Mouse (Mus musculus): ENCODE measurements around the gene Cdk6. TPM values are rescaled to one million over a fixed set of nuclear protein-coding genes. Genes with fewer than 3 reads are reported as not detected.

Gene Cdk6
- total RNA-seq, 2 experiments from 2014 or later = 12.1 to 15.2 TPM

DNA sequence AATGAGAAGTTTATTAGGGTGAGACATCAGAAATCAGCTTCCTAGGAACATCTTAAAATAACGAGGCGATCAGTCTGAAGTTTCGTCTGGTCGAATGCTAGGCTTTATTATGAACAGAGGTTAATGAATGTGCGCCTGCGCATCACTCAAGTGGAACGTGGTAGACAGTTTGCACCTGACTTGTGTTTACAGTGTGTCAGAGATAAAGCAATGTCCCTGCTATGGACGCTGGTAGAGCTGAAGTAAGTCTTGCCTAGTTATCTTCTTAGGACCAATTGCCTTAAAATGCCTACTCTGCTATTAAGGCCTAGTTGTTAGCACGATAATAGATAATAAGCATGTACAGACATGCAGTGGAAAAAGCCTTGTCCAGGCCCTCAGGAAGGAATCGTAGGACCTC is 129.6 kb downstream of the Cdk6 start:
- intact Hi-C loops (cut with DNase I) = no loop called here
- DNase-seq (ENCODE audit: low spot score) = no peak

DNA sequence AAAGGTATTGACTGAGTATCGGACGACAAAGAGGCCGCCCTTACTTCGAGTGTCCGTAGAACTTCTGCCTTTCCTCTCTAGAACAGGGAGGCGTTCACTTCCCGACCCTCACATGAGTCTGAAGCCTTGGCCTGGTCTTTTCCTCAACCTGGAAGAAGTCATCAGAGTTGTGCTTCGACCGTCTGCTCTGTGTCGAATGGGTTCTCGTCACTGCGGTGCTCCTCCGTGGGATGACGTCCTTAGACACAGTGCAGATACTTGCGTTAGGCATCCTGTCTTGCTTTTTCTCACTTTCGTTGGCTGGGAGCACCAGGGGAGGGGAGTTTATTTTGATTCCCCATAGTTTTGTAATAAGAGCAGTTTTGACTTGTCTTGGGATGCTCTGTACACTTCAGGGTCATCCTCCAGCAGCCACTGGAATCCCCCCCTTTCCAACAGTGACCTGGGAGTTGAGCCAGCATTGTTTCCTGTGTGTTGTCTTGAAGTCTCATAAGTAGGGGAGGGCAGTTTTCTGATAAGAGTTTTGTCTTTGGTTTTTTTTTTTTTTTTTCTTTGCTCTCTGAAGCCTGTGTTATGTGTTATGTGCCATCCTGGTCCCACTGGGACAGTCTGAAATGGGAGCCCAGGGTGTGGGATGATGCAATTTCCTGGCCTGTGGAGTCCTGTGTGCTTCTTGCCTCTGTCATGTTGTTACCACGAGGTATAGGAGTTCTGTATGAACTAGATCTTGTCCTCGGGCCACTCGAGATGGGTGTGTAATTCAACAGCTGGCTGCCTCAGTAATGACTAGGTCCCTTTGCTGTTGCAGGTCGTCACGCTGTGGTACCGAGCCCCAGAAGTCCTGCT is 131.2 kb downstream of the Cdk6 start:
- no peak for DNase-seq (ENCODE audit: low spot score)
- intact Hi-C loops (cut with DNase I) = no loop called here

DNA sequence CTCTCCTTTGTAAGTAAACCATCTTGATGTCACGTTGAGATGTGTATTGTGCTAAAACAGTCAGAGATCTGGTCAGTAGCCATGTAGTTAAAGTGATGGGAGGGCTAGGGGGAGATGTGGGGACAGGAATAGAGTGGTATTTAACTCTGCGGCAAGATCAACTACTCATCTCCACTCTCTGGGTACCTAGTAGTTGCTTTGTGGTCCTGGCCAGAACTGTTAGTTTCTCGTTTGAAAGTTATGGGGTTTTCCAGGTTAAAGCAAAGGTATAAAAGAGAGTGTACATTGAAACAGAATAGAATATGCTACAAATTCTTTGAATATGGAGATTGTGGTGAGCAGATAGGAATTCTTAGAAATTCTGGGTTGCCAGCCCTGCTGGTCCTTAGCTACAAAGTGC is 136.4 kb downstream of the Cdk6 start:
- intact Hi-C loops (cut with DNase I) = no loop called here
- no peak for DNase-seq (ENCODE audit: low spot score)

DNA sequence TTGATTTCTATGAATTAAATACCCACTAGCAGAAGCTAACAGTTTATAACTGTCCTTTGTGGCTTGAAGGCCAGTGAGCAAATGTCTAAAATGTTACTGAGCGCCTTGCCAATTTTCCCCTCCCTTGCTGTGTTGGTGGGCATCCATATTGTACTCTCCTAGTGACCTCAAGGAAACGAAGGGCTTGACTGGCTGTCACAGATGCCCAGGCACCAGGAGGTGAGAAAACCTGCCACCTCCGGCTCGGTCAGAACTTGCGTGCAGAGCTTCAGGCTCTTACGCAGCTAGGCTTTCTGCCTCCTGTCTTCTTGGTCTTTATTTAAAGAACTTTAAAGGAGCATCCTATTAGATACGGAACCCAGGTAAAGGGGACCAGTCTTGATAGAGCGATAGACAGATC is 136.9 kb downstream of the Cdk6 start:
- intact Hi-C loops (cut with DNase I) = no loop called here
- no peak for DNase-seq (ENCODE audit: low spot score)

DNA sequence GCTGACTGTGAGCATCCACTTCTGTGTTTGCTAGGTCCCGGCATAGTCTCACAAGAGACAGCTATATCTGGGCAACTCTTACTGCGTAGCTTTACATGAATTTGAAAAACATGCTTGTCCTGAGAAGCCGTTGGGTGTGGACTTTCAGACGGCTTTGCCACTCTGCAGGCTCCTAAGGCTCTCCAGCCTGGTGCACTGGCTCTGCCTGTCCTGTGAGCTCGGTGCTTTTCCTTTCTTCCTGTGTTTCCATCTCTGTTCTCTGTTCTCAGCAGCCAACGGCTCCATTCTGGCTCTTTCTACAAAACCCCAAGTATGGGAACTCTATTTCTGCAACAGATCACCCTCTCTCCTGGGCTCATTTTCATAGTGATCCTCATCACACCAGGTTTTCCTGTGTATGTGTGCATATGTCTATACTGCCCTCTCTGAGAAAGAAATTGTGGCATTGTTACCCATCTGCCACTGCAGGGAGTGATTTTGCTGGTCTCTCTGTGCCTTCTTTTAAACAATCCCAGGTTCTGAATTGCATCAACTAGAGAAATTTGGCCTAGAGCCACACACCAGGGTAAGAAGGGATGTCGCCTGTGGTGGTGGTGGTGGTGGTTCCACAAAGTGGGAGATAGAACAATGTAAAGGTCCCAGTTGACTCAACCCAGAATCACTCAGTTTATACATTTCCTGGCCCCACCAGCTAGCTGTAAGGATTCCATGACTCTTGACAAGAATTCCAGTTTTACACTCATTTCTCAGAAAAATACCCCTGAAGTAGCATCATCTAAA is 137.9 kb downstream of the Cdk6 start:
- no peak for DNase-seq (ENCODE audit: low spot score)
- intact Hi-C loops (cut with DNase I) = no loop called here

DNA sequence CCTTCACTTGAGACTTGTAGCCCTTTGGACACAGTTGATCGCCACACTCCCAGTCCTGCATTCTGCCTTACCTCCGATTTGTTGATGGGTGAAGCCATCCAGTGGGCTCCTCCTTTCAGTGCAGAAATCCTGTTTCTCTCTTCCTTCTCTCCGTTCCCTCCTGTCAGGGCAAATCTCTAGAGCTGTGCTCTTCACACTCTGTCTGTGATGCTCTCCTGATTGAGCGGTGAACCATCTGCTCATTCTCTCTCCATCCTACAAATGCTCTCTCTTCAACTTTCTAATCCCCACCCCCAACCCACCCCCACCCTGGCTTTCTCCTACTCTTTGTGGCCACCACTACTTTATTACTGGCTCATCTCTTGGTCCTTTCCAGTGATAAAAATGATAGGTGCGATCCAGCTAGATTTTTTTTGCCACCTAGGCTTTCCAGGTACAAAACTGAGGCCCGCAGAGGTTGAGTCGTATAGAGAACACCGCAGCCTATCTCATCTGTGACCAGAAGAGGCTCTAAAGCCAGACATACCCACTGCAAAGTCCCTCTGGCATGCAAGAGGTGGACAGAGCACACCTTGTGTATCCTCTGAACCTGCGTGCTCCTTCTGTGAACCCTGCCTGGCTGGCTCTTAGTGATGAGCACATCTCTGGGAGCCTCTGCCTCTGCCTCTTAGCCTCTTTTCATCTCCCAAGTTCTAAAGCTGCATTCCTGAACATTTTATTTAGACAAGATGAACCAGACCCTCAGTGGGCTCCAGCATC is 139.5 kb downstream of the Cdk6 start:
- intact Hi-C loops (cut with DNase I) = no loop called here
- no peak for DNase-seq (ENCODE audit: low spot score)

DNA sequence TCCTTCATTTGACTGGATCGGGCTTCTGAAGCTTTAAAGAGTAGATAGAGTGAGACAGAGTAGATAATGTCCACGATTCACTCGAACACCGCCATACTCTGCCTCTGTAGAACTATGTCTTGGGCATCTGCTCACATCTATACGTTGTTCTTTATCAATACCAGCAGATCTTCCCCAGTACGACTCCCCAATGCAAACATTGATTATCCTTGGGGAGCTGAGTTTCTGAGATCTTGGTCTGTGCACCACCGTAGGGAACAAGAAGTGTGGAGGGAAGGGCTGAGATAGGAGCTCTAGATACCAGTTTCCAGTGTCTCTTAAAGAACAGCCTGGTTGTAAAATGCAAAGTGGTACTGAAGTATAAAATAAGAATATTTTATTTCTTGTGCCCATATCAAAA is 141.2 kb downstream of the Cdk6 start:
- intact Hi-C loops (cut with DNase I) = no loop called here
- DNase-seq (ENCODE audit: low spot score) = no peak

DNA sequence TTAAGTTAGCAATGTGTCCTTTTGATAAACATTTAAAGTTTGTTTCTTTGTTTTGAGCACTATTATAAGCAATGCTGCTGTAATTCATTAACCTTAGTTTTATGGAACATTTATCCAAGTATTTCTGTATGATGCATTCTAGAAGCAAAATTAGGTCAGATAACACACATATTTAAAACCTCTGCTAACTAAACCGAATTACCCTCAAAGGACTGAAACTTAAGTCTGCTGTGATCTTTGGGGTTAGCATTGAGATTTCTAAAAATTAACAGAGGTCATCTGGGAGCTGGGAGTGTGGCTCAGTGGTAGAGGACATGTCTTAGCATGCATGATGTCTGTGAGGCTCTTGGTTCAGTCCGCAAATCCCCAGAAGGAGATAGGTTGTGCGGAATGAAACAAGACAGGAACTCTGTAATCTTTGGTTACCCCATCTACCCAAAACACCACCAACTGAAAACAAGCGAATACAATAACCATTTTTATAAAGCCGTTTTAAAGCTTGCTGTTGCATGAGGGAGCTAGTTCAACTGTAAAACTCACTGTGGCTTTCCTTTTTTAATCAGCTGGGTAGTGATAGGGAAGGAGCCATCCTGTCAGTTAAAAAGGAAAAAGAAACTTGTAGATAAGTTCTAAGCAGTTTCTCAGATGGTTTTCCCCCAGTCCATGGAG is 141.9 kb downstream of the Cdk6 start:
- intact Hi-C loops (cut with DNase I) = no loop called here
- DNase-seq (ENCODE audit: low spot score) = no peak

DNA sequence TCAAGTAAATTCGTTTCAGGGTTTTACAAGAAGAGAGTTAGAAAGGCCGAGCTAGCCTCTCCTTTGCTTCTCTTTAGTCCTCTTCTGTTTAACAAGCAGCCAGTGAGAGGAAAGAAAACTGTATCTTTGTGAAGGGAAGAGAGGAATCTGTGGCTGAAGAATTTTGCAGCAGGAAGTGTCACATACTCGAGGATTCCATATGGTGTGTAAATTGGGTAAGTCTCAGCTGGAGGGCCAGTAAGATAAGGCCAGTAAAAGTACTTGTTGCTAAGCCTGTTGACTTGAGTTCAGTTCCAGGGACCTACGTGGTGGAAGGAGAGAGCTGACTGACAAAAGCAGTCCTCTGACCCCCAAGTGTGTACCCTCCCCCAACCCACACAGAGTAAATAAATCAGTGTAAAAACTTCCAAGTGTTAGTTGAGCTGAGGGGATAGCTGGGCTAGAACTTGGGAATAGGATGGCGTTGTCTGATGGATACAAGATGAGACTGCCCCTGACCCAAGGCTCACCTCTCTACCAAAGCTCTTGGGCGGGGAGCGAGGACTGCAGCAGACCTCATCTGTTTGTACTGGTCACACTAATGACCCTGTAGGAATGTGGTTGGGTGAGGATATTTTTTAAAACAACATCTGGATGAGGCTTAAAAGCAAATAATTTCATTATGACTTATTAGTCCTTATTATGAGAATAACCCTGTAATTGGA is 145.4 kb downstream of the Cdk6 start:
- intact Hi-C loops (cut with DNase I) = no loop called here
- no peak for DNase-seq (ENCODE audit: low spot score)

DNA sequence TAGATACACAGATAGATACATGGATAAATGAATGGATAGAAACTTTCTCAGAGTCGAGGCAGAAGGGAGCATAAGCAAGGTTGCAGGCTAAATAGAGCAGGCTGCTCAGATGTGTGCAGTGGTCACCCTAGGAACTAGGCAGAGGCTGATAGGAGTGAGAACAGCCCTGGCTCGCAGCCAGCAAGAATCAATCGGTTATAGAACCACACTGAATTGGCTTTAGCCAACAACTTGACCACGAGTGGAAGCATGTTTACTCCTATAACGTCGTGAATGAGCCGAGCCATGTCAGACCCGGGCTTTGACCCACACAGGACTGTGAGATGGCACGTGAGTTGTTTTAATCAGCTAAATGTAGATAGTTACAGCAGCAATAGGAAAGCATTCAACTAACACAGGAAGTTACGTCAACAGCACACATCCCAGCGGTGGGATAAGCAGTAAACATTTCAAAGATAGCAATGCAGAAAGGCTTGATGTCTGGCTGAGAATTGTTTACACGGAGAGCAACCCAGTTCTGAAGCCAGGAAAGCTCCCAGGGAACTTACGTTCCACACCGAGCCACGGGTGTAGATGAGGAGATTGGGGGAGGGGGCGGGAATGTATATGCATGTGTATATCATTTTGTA is 147.0 kb downstream of the Cdk6 start:
- intact Hi-C loops (cut with DNase I) = no loop called here
- no peak for DNase-seq (ENCODE audit: low spot score)

DNA sequence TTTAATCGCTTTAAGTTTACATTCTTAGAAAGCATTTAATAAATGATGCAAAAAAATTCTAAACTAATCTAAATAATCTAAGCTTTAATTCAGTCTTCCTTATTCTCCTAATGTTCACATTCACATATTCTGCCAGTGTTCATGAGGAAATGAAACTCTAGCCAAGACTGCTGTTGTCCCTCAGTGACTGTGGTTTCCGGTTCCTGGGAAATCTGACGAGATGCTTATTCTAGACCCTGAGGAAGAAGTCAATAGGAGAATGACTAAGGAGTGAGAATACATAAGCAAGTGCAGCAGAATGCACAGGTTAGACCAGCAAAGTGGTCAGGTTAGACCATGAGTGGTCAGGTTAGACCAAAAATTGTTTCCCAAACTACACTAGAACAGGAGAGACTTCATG is 149.1 kb downstream of the Cdk6 start:
- DNase-seq (ENCODE audit: low spot score) = no peak
- intact Hi-C loops (cut with DNase I) = no loop called here

DNA sequence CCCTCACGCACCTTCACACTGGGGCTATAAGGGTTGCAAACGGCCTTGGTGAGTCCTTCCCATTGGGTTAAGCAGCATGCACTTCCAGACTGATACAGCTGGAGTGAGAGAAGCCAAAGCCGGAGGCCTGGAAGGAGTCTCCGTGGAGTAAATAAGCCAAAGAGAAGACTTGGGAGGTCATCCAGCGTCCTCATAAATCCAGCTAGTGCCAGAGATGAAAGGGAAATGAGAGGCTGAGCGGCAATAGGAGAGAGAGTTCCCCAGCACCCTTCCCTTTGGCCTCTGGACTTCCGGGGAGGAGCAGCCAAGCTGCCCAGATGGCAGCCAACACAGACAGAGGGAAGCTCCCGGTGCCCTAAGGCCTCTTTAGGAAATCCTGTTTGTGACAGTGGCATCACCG is 149.8 kb downstream of the Cdk6 start:
- DNase-seq (ENCODE audit: low spot score) = peak; percentile 35
- intact Hi-C loops (cut with DNase I) = no loop called here

DNA sequence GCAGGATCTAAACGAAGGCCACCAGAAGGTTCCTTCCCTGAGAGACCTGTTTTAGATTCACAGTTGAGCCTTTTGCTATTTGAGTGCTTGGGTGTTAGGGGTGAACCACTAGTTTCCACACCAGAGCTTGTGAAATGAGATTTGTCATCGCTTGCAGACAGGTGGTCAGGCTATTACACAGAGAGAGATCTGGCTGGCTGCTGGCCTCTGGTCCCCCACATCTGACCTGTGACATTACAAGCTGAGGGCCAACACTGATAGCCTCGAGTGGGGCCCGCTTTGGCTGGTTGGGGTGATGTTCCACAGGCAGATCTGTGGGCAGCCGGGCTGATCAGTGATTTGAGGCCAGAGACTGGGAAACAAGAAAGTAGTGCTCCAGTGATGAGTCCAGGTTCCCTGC is 150.6 kb downstream of the Cdk6 start:
- intact Hi-C loops (cut with DNase I) = no loop called here
- DNase-seq (ENCODE audit: low spot score) = no peak

DNA sequence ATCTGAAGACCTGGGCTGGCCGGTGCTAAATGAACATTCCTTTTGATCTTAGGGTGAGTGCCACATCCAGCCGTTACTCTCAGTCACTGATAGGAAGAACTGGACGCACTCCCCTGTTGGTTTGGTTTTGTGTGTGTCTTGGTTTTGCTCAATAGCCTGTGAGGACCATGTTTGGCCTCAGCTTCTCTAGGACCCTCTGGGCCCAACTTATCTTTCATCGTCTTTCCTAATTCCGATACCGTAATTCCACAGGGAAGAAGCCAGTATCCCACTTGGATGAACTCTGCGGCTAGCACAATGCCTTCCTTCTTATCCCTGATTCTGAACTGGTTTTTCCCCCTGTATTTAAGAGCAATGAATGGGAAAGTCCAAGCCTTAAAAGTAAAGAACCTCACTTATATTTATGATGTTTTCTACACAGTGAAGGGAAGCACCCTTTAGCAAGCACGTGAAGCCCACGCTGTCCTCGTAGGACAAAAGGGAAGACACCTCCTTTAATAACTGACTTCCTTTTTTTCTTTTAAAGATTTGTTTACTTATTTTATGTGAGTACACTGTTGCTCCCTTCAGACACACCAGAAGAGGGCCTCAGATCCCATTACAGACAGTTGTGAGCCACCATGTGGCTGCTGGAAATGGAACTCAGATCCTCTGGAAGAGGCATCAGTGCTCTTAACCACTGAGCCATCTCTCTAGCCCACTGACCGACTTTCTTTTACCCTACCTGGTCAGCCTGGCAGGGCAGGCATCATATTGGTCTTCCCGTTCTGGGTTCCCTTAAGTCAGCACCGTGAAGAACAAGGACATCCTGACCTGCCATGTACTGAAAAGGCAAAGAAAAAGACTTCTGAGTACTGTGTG is 151.7 kb downstream of the Cdk6 start:
- intact Hi-C loops (cut with DNase I) = no loop called here
- no peak for DNase-seq (ENCODE audit: low spot score)

DNA sequence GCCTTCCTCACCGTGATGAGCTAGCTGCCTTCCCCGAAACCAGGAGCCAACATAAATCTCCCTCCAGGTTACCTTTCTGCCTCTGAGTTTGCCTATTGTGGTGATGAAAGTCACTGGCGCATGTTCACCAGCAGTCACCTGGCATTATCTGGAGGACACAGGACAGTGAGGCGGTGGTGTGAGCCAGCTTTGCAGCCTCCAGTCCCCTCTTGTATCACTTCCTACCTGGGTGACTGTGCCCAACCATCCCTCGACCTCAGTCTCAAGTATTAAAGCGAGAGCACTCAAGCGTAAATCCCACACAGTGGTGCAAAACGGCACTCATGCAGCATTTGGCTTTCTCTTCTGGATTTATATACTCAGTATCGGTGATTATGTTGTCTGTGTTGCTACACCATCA is 152.7 kb downstream of the Cdk6 start:
- intact Hi-C loops (cut with DNase I) = no loop called here

DNA sequence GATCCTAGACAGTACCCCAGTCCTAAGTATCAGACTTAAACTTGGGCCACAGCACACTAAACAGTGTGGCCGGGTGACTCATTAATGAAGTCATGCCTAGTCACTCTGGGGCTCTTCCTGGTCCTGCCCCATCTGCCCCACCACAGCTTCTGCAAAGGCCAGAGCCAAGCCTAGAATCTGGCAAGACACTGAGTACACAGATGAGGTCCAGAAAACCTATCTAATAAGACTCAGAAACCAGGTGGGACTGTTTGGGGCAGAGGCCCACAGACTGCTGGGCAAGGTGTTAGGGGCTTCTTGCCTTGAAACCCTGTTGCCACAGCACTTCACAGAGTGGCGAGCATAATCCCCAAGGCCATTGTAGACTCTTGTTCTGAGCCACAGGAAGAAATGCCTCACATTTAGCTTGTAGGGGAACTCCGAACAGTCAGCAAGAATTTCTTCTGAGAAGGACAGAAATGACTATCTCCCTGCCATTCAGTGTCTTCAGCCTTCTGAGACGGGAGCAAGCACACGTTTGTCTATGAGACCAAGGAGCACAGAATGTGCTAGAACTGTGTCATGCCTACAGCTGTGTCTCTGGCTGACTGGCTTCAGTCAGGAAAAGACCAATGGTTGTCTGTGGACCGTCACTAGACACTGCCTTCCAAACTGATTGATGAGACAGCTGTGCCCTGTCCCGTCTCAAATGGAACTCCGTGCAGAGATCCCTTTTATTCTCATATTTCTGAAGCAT is 153.3 kb downstream of the Cdk6 start:
- intact Hi-C loops (cut with DNase I) = no loop called here
- no peak for DNase-seq (ENCODE audit: low spot score)

More for the DNA sequence above, 152.7 kb downstream of the Cdk6 start:
- no peak for DNase-seq (ENCODE audit: low spot score)

DNA sequence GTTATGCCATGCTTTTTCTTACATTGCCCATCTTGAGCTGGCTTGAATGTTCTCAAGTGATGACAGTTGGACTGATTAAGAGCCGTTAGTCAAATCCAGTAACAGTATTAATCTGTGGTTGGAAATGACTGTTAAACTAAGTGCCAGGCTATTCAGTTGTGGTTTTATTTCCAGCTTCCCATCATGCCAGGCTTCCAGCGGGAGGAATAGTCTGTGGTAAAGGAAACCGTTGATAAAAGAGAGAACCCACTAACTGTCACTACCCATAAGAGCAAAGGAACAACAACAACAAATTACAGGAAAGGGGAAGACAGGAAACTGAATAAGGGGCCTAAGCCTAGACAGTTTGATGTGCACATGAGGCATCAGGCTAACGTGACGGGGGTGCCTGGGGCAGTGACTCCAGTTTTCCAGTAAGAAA is 156.2 kb downstream of the Cdk6 start:
- intact Hi-C loops (cut with DNase I) = no loop called here
- no peak for DNase-seq (ENCODE audit: low spot score)

Data from heart, postnatal 25 days (tissue).